Mouse (Mus musculus): ENCODE results near the gene Dnaic1.

- no peak for TF ChIP-seq EP300 (IDR thresholded peaks at IDR 0.05)
- no peak for TF ChIP-seq CTCF (IDR thresholded peaks at IDR 0.05)
These were observed 41.6 kb upstream of the Dnaic1 start for GRCm38 (mm10) chr4:41527996-41528395.
